Mouse (Mus musculus): ENCODE results near the gene Tead1.

GRCm38 (mm10) chr7:112688425-112689001 is 9.4 kb downstream of the Tead1 start:
- TF ChIP-seq CTCF (IDR thresholded peaks at IDR 0.05; ENCODE audit: low read depth, low read length), result no peak
- no peak for TF ChIP-seq POLR2A (IDR thresholded peaks at IDR 0.05; ENCODE audit: insufficient read depth, low read length)
- peak; percentile 96 for TF ChIP-seq EP300 (IDR thresholded peaks at IDR 0.05; ENCODE audit: insufficient read depth, low read depth, low read length)
